Mouse (Mus musculus) embryonic facial prominence, embryonic 12.5 days (tissue): ENCODE measurements around the gene Smc1b. TPM values are rescaled to one million over a fixed set of nuclear protein-coding genes. Genes with fewer than 3 reads are reported as not detected.
A peak's percentile ranks its signal among the peaks of the same experiment; 100 is the strongest.

Experiments
- ATAC-seq: fragments of 200-750 bp; cut with Nextera tagmentation; 2 replicates; pipeline ENCODE4 v1.8.0; 2017; ENCODE audit not compliant: insufficient number of reproducible peaks, insufficient read depth, low FRiP score, low TSS enrichment
- H3K27ac ChIP-seq: fragments of 300-500 bp; sonication (generic); 2 replicates; pipeline ENCODE4 v1.5.1; 2016; ENCODE audit warnings: mild to moderate bottlenecking
- H3K27me3 ChIP-seq: fragments of 300-500 bp; sonication (generic); 2 replicates; pipeline ENCODE4 v1.6.1; 2016; ENCODE audit warnings: mild to moderate bottlenecking, moderate library complexity
- H3K36me3 ChIP-seq: fragments of 300-500 bp; sonication (generic); 2 replicates; pipeline ENCODE4 v1.6.1; 2016; ENCODE audit warnings: mild to moderate bottlenecking
- H3K4me1 ChIP-seq: fragments of 300-500 bp; sonication (generic); 2 replicates; pipeline ENCODE4 v1.6.1; 2016
- H3K4me2 ChIP-seq: fragments of 300-500 bp; sonication (generic); replicated peaks from 2 replicates; pipeline ENCODE4 v1.6.1; 2016; ENCODE audit warnings: mild to moderate bottlenecking, moderate library complexity
- H3K4me3 ChIP-seq: fragments of 300-500 bp; sonication (generic); 2 replicates; pipeline ENCODE4 v1.5.1; 2016; ENCODE audit warnings: mild to moderate bottlenecking
- H3K9ac ChIP-seq: fragments of 300-500 bp; sonication (generic); 2 replicates; pipeline ENCODE4 v1.6.1; 2016; ENCODE audit warnings: mild to moderate bottlenecking, moderate library complexity
- H3K9me3 ChIP-seq: fragments of 300-500 bp; sonication (generic); 2 replicates; pipeline ENCODE4 v1.6.1; 2016; ENCODE audit warnings: mild to moderate bottlenecking, moderate library complexity
- WGBS: fragments of 180-500 bp; shearing (Covaris S2); methylation state at CpG from one replicate; pipeline ENCODE4 v1.1.7; 2016; 5-methylcytosine and 5-hydroxymethylcytosine counted together
- polyA plus RNA-seq: library from polyadenylated mRNA; unstranded; fragments of >200 nt; fragmentation: Nextera tagmentation; extraction: Ambion mirVana; gene quantifications from 2 replicates; pipeline ENCODE4 v1.2.1, GENCODE M21; 2016

Gene Smc1b
- polyA plus RNA-seq, 1 experiment from 2014 or later = 0.22 TPM

DNA sequence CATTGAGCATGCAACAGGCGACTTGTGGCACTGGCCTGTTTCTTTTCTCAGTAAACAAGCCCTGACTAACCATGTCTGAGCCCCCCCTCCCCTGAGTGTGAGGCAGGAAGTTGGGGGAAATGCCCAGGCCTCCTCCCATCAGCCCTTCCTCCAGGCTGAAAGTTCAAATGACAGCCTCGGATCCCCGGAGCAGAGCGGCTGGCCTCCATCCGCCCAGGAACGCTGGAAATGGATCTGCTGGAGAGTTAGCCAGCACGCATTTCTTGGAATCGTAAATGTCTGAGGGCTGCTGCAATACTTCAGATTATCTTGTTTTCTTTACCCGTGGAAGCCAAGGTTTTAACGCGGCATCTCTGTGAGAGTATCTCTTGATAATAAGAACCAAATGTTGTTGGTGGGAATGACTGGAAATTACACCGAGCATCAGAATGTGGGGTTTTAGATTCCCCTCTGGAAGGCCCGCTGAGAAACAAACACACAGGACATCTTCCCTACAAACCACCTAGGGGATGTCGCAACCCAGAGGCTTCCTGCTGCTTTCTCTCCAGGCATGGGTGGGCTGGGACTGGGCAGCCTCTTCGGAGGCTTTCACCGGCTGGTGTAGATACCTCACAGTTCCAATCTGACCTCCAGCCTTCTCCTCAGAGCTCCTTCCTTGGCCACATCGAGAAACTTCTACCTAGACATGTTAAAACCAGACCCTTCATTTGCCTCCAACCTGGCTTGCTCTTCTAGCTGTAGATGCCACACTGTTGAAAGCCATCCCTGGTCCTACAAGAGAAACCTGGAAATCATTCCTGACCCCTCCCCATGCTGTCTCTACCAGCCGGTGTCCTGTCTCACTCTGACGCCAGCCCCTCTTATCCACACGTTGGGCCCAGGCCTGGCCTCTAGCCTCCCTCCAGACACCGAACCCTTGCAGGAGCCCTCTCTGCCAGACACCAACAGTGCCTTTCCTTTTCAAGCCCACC lies 31.2 kb upstream of the Smc1b start:
- Histone ChIP-seq H3K4me1 (peaks cover 44% of the 10 kb centered on the region), H3K27ac (peak overlapping the region; percentile 81), H3K9me3 (no peaks in the 10 kb centered on the region), H3K4me3 (no peak overlapping the region), H3K4me2 (no peak overlapping the region), H3K27me3 (no peaks in the 10 kb centered on the region), H3K9ac (peak overlapping the region; percentile 24; the same call in 1 of the 2 replicates), H3K36me3 (no peaks in the 10 kb centered on the region)
- 0 out of 2 replicates have a peak, but pooled peaks have one; percentile 36 for ATAC-seq
- 30% methylated on average over 21 of the region's 21 CpGs for WGBS

DNA sequence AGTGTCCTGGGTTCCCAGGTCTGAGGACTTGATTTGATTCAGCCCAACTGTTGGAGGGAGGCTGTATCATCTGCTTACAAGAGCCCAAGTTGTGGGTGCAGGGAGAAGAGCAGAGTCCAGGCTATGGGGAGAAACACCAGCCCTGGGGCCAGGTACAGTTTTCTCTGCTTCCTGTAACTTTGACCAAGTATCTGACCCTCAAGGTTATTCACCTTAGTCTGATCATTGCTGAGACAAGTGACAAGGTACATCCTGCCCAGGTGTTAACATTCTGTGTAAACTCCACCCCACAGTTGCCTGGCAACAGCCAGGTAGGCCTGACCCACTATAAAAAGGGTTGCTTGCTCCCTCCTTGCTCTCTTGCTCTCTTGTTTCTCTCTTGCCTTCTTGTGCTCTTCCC lies 29.7 kb upstream of the Smc1b start:
- H3K4me3 ChIP-seq = no peak overlapping the region
- no peaks in the 10 kb centered on the region for H3K27me3 ChIP-seq
- no peak for ATAC-seq
- no peaks in the 10 kb centered on the region for H3K36me3 ChIP-seq
- H3K9ac ChIP-seq = no peak overlapping the region
- H3K9me3 ChIP-seq = no peaks in the 10 kb centered on the region
- H3K4me1 ChIP-seq = peaks cover 30% of the 10 kb centered on the region
- H3K4me2 ChIP-seq = no peak overlapping the region
- 0 out of 2 replicates have a peak overlapping the region, but pooled peaks have one; percentile 81 for H3K27ac ChIP-seq

DNA sequence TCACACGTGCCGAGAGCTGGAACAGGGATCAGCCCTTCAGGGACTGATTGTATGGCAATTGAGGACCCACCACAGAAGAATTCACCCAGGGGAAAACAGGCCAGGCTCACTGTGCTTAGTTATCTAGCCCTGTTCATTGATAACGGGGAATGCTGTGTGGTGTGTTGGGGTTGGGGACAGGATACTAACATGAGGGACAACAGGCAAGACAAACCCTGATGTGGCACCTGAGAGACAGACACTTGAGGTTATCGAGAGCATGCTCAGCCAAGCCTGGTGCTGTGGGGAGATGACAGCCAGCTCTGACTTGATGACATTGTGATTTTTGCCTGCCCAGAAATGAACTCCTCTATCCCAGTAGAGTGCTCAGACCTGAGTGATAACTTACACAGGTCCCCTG lies 24.4 kb upstream of the Smc1b start:
- H3K27ac ChIP-seq = no peak overlapping the region
- H3K36me3 ChIP-seq = no peaks in the 10 kb centered on the region
- no peaks in the 10 kb centered on the region for H3K27me3 ChIP-seq
- no peak overlapping the region for H3K4me3 ChIP-seq
- H3K9me3 ChIP-seq = no peaks in the 10 kb centered on the region
- H3K9ac ChIP-seq = no peak overlapping the region
- H3K4me2 ChIP-seq = no peak overlapping the region
- no peak for ATAC-seq
- no peaks in the 10 kb centered on the region for H3K4me1 ChIP-seq
- WGBS = 64% methylated on average over 4 of the region's 4 CpGs

DNA sequence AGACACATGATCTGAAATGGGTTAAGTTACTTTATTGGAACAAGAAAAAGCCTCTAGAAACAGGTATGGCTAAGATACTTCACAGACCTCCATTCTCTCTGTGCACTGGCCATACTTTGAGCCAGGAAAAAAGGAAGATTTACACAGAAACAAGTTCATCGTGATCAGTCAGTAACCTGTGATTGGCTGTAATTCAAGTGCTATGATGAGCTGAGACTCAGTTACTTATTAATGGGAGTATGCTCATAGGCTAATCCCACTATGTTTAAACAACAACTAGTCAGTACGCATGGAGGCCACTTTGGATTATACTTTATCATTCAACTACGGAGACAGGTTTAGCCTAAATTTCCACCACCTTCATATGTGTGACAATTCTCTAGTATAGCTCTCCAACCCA lies 22.3 kb upstream of the Smc1b start:
- no peaks in the 10 kb centered on the region for H3K4me1 ChIP-seq
- H3K27ac ChIP-seq = no peak overlapping the region
- no peak for ATAC-seq
- no peak overlapping the region for H3K4me3 ChIP-seq
- no peaks in the 10 kb centered on the region for H3K27me3 ChIP-seq
- H3K36me3 ChIP-seq = no peaks in the 10 kb centered on the region
- H3K9me3 ChIP-seq = no peaks in the 10 kb centered on the region
- H3K4me2 ChIP-seq = no peak overlapping the region
- H3K9ac ChIP-seq = no peak overlapping the region
- 93% methylated on average over 3 of the region's 3 CpGs for WGBS

DNA sequence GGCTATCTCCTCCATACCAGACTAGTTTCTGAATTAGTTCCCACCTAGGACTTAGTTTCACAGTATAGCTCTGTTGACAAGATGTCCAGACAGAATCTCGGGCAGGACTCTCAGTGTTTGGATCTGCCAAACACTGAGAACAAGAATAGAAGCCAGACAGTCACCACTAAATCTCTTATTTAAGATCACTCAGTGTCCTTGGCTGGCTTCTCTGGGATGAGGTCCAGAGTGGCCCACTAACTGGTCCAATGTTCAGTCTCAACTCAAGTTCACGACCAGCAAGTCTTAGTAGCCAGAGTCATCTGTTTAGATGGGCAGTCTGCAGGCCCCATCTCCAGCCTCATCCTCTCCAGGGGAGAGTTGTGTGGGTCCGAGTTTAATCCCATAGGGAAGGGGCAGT lies 20.8 kb upstream of the Smc1b start:
- no peaks in the 10 kb centered on the region for H3K36me3 ChIP-seq
- H3K27me3 ChIP-seq = no peaks in the 10 kb centered on the region
- H3K9me3 ChIP-seq = no peaks in the 10 kb centered on the region
- no peak for ATAC-seq
- no peak overlapping the region for H3K4me3 ChIP-seq
- no peaks in the 10 kb centered on the region for H3K4me1 ChIP-seq
- H3K27ac ChIP-seq = no peak overlapping the region
- H3K9ac ChIP-seq = no peak overlapping the region
- H3K4me2 ChIP-seq = no peak overlapping the region
- 68% methylated on average over 3 of the region's 3 CpGs for WGBS

DNA sequence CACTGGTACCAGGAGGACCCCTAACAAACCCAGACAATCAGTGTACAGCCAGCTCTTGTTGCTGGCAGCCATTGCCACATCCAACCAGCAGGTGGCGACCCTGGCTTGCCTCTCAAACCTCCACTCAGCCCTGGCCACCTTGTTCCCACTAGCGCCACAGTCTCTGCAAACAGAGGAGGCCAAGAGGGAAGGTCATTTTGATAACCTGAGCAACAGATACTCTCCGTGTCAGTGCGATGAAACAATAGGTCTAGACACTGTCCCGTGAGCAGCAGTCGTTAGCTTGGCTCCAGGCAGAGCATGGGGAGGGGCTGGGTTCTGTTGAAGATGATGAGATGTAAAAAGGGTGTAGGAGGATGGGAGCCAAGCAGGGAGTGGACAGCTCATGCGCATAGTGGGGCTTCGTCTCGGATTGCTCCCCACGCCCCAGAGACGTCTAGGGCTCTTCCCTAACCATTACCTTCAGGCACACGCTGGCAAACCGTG lies 19.7 kb upstream of the Smc1b start:
- Histone ChIP-seq H3K4me3 (no peak overlapping the region), H3K27me3 (no peaks in the 10 kb centered on the region), H3K9ac (no peak overlapping the region), H3K4me1 (no peaks in the 10 kb centered on the region), H3K36me3 (no peaks in the 10 kb centered on the region), H3K27ac (no peak overlapping the region), H3K4me2 (no peak overlapping the region), H3K9me3 (no peaks in the 10 kb centered on the region)
- ATAC-seq = no peak
- 34% methylated on average over 13 of the region's 13 CpGs for WGBS

DNA sequence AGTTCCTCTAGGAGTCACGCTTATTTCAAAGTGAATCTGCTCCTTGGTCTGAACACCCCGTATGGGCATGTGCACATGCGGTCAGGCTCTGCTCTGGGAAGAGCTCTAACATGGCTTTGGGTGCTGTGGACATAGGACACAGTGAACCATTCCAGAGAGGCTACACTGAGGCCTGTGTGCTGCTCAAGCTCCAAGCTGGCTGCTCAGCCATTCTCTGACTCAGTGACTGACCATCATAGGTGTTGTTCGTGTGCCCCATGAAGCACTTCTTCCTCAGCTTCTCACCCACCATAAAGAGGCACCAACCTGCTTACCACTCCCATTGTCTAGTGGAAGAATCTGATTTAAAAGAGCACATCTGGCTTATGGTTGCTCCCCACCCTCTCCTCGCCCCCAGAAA lies 12.5 kb upstream of the Smc1b start:
- Histone ChIP-seq H3K9me3 (no peaks in the 10 kb centered on the region), H3K27ac (no peak overlapping the region), H3K9ac (no peak overlapping the region), H3K4me1 (no peaks in the 10 kb centered on the region), H3K4me3 (no peak overlapping the region), H3K27me3 (no peaks in the 10 kb centered on the region), H3K4me2 (no peak overlapping the region), H3K36me3 (no peaks in the 10 kb centered on the region)
- 92% methylated on average over 5 of the region's 5 CpGs for WGBS
- no peak for ATAC-seq

DNA sequence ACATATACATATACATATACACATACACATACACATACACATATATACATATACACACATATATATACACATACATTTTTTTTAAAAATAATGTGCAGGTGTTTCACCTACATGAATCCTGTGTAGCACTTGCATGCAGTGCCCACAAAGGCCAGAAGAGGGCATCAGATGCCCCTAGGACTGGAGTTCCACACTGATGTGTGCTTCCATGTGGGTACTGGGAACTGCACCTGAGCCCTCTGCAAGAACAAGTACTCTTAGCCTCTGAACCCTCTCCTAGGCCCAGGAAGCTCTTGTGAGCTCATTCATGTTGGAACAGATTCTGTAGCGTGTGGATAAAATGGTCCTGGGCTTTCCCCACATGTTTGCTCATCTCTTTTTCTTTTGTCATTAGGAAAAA lies 12.0 kb upstream of the Smc1b start:
- Histone ChIP-seq H3K9ac (no peak overlapping the region), H3K9me3 (no peaks in the 10 kb centered on the region), H3K36me3 (no peaks in the 10 kb centered on the region), H3K27ac (no peak overlapping the region), H3K27me3 (no peaks in the 10 kb centered on the region), H3K4me2 (no peak overlapping the region), H3K4me3 (no peak overlapping the region), H3K4me1 (no peaks in the 10 kb centered on the region)
- 88% methylated on average over 1 of the region's 1 CpGs for WGBS
- no peak for ATAC-seq

DNA sequence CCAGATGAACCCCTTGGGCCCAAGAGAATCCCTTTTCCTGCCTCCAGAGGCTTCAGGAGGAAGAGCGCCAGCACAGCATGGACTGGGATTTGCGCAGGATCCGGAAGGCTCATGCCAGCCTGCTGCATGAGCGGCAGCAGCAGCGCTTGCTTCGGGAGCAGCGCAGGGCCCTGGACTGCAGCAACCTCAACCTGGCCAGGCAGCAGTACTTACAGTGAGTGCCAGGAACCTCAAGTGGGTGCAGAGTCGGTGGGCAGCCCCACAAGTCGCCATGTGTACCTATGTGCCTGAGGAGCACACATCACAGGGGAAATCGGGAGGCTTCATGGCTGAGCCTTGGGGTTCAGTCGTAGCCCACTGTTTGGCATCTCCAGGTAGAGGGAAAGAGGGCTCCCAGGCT lies 11.4 kb upstream of the Smc1b start:
- WGBS = 88% methylated on average over 11 of the region's 11 CpGs
- no peaks in the 10 kb centered on the region for H3K9me3 ChIP-seq
- no peaks in the 10 kb centered on the region for H3K4me1 ChIP-seq
- H3K27me3 ChIP-seq = no peaks in the 10 kb centered on the region
- no peak for ATAC-seq
- H3K9ac ChIP-seq = no peak overlapping the region
- no peak overlapping the region for H3K4me3 ChIP-seq
- no peak overlapping the region for H3K4me2 ChIP-seq
- H3K36me3 ChIP-seq = no peaks in the 10 kb centered on the region
- H3K27ac ChIP-seq = no peak overlapping the region

DNA sequence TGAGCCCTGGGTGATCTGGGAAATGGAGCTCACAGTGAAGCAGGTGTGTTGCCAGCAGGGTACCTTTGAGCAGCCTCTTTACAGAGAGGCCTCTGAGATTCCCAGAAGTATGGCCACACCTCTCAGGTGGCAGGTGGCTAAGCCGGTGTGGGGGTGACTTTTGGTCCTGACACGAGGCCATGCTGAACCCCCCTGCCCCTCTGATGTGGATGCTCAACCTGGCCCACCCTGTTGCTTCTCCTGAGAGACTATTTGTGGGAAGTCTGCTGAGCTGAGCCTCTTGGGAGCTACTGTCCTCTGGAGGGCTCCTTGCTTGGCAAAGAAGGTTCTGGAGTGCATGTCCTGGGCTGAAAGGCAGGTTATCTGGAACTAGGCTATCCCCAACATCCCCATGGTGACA lies 10.7 kb upstream of the Smc1b start:
- H3K36me3 ChIP-seq = no peaks in the 10 kb centered on the region
- H3K27ac ChIP-seq = no peak overlapping the region
- no peak for ATAC-seq
- no peaks in the 10 kb centered on the region for H3K9me3 ChIP-seq
- WGBS = 63% methylated on average over 2 of the region's 2 CpGs
- no peak overlapping the region for H3K4me3 ChIP-seq
- H3K27me3 ChIP-seq = no peaks in the 10 kb centered on the region
- no peak overlapping the region for H3K4me2 ChIP-seq
- no peak overlapping the region for H3K9ac ChIP-seq
- H3K4me1 ChIP-seq = no peaks in the 10 kb centered on the region

DNA sequence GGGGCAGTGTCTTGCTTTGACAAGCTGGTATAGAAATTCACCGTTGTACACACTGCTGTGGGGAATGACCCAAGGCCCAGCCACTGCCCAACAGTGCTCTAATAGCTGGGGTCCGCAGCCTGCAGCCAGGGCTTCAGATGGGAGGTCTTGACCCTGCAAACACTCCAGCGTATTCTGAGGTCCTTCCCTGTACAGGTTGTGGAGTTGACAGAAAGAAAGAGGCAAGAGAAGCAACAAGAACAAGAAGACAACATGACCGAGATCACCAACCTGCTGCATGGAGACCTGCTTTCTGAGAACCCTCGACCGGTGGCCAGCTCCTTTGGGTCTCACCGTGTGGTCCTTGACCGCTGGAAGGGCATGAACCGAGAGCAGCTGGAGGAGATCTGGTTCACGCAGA lies 9.5 kb upstream of the Smc1b start:
- ATAC-seq = no peak
- WGBS = 84% methylated on average over 10 of the region's 10 CpGs
- no peak overlapping the region for H3K27ac ChIP-seq
- no peak overlapping the region for H3K9ac ChIP-seq
- H3K4me3 ChIP-seq = no peak overlapping the region
- no peak overlapping the region for H3K4me2 ChIP-seq
- H3K4me1 ChIP-seq = no peaks in the 10 kb centered on the region
- no peaks in the 10 kb centered on the region for H3K9me3 ChIP-seq
- no peaks in the 10 kb centered on the region for H3K27me3 ChIP-seq
- H3K36me3 ChIP-seq = no peaks in the 10 kb centered on the region

DNA sequence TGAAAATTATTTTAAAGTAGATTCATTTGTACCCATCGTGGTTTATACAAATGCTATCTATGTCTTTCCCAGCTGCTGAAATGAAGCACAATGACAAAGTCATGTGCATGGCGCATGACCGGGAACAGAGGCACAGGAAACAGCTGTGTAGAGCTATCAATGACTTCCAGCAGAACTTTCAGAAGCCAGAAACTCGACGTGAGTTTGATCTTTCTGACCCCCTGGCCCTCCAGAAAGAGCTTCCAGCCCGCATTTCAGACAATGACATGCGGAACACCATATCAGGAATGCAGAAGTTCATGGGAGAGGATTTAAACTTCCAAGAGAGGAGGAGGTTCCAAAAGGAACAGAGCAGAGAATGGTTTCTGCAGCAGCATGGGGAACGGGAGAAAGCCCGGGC lies 3.4 kb upstream of the Smc1b start:
- Histone ChIP-seq H3K36me3 (no peaks in the 10 kb centered on the region), H3K27me3 (peaks cover 5% of the 10 kb centered on the region; the same call in 1 of the 2 replicates), H3K9me3 (no peaks in the 10 kb centered on the region), H3K4me1 (peaks cover 8% of the 10 kb centered on the region; the same call in 1 of the 2 replicates), H3K4me2 (no peak overlapping the region), H3K27ac (no peak overlapping the region), H3K9ac (no peak overlapping the region), H3K4me3 (no peak overlapping the region)
- ATAC-seq = no peak
- 33% methylated on average over 9 of the region's 9 CpGs for WGBS
